Mouse (Mus musculus): Measurements from ENCODE around the gene Gm8212.
"Not testable (repeated sequence)": the region's sequence is repeated elsewhere in the genome, so short reads cannot be mapped to it uniquely, and the experiment has no call there.

Gene Gm8212

DNA sequence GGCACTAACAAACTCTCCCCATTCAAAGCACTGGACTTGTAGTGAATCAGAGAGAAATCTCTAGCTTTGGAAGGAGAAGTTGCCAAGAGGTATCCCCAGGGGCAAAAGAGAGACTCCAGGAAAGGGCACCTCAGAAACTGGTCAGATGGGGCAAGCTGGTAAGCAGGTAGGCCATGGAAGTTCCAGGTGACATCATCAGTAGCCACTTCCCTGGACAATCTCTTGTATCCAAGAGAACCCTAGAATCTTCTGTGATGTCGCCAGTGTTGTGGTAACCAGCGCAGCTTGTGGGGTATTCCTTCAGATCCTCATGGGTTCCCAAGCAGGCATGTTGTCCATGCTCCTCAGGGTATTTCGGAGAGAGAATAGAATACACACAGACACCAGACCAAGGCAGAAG is at the start of gene Gm8212:
TSS of gene Gm8212 (plus strand) at position 301 of the 400 bp plus-strand sequence.
- not testable (repeated sequence) for DNase-seq (ENCODE audit: low read depth, low spot score)

DNA sequence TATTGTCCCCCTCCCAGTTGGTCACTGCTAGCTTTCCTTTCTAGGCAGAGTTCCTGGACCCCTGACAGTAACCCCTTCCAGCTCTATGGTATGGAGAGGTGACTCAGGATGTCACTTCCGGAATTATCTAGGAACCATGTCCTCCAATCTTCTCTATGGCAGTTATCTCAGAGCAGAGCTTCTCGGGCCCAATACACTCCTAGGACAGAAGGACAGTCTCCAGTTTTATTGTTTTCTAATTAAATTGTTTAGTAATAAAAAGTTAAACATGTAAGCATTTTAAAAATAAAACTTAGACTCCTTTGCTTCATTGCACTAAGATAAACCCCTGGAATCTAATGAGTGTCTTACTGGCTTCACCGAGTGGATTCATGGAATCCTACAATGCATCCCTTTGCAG is 15.7 kb downstream of the Gm8212 start, which contains the start of gene 4930503E14Rik:
TSS of gene 4930503E14Rik (minus strand) at position 101 of the 400 bp plus-strand sequence.
- not testable (repeated sequence) for DNase-seq (ENCODE audit: low read depth, low spot score)

DNA sequence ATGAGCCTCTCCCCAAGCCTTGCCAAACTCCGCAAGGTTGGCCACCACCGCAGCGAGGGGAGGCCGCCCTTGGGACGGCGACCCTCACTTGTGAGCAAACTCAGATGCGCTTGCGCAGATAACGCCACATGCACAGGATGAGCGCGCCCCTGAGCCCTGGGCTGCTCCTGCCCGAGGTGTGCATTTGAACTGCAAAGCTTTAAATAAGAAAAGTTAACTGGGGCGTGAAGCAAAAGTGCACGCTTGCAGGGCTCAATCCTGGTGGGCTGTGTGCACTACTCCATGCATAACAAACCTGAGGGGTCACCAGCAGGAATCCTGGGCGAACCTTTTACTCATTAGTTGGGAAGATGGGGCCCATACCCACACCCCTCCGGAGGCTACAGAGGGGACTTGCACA is 50.6 kb downstream of the Gm8212 start:
- no peak for DNase-seq (ENCODE audit: low read depth, low spot score)

All from CD4-positive helper T cell, adult 2 months (primary cell).